Mouse (Mus musculus): Measurements from ENCODE around the gene Cutc. TPM values are rescaled to one million over a fixed set of nuclear protein-coding genes. Genes with fewer than 3 reads are reported as not detected.
A peak's percentile ranks its signal among the peaks of the same experiment; 100 is the strongest.

Gene Cutc
- total RNA-seq, 2 experiments from 2014 or later = 15.1 to 16.3 TPM

- DNase-seq = no peak
- intact Hi-C loops (cut with DNase I) = no loop called here
Measured at GRCm38 (mm10) chr19:43789817-43790216, 37.0 kb downstream of the Cutc start.

DNA sequence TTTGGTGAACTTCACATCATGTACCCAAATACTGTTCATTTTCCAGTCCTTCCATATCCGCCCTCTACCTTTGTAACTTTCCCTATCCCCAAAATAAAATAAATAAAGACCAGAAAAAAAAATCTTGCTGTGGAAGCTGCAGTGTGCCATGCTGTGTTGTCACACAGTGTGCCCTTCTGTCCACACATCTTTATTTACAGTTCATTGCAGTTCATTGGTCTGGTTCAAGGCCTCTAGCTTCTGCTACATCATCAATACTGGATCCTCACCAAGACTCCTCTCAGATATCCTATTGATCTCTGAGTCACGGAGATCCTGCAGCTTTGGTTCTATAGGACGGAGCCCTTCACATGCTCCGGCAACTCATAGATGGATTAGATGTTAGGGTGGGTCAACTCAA is 39.7 kb downstream of the Cutc start:
- DNase-seq = no peak
- intact Hi-C loops (cut with DNase I) = no loop called here

DNA sequence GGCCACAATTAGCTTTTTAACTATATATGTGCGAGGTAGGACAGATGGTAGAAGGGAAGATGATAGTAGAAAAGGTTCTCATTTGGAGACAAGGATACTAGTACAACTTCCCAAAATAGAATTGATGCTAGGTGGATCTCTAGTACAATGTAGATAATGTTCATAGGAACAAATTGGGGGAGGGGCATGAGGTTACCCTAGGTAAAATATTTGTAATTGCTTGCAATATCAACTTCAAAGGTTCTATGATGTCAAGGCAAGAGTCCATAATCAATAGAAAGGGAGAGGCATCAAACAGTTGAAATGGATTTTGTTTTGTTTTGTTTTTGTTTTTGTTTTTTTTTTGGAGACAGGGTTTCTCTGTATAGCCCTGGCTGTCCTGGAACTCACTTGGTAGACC is 41.2 kb downstream of the Cutc start:
- intact Hi-C loops (cut with DNase I) = no loop called here
- DNase-seq = no peak

DNA sequence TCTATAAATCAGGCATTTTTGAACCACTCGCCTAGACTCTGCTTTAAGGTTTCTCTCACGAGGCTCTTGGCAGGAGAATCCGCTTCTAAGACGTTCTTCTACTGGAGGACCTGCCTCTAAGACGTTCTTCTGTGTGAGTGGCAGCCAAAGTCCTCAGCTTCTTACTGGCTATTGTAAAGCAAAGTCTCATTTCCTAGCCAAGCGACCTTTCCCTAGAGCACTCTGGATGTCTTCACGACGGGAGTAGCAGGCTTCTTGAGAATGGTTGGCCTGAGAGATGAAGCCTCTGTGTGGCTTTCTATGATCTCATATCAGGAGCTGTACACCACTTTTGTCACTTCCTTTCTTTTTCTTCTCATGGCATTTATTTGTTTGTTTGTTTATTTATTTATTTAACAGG is 42.7 kb downstream of the Cutc start:
- intact Hi-C loops (cut with DNase I) = no loop called here
- no peak for DNase-seq

DNA sequence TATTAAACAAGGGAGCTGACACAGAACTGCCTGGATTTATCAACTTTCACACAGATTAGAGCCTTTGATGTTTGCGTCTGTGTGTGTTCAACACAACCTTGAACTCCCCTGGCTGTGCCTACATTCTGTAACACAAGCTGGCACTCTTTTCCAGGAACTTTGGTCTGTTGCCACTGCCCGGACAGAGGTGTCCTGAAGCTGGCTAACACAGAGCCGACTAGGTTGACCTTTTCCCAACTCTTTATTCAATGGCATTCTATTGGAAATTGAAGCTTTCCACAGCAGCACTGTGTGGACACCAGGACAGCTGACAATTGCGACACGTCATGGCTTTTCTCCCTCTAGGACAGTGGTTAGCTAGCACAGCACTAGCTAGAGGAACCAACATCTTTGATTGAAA is 44.4 kb downstream of the Cutc start:
- intact Hi-C loops (cut with DNase I) = no loop called here
- no peak for DNase-seq

DNA sequence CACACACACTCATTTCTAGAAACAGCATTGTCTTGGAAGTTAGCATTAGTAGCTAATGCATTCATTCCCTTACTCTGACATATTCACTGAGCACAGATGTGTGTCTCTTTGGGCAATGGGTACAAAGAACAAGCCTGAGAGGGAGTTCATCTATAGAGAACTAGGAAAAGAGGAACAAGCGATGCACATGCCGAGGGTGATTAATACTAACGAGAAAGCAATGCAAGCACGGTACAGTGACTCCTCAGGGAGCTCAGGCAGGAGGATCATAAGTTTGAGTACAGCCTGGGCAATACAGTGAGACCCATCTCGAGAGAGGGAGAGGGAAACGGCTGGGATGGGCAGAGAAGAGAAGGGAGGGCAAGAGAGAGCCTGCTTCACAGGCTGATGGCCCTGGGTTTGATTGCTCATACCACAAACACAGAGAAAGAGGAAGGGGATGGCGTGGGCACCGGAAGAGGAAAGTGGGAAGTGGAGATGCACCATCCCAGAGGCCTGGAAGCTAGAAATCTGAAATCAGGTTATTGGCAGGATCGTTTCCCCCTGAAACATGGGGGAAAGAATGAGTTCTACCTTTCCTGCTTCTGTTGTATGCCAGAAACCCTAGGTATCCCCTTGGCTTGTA is 48.7 kb downstream of the Cutc start:
- intact Hi-C loops (cut with DNase I) = no loop called here

DNA sequence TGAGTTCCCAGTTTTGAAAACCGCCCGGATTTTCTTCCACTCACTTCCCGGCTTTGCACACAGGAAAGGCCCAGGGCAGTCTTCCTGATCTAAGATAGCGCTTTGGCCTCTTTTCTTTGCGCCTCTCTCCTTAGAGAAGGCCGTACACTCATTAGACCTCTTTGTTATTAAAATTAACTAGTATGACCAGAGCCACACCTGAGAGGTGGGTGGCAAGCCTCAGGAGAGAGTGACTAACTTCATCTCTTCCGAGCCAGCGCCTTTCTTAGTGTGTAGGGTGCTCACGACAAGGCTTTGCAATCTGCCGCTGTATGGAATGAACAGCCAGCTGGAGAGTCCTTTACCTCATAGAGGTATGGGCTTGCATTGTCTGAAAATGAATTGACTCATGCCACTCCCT is 51.1 kb downstream of the Cutc start:
- no peak for DNase-seq
- intact Hi-C loops (cut with DNase I) = no loop called here

More for the DNA sequence above, 48.7 kb downstream of the Cutc start:
- peak in 1 of 2 experiments; percentile 3 for DNase-seq

GRCm38 (mm10) chr19:43809331-43809730 is 56.5 kb downstream of the Cutc start:
- no peak for DNase-seq
- intact Hi-C loops (cut with DNase I) = no loop called here

GRCm38 (mm10) chr19:43811419-43811818 is 58.6 kb downstream of the Cutc start:
- intact Hi-C loops (cut with DNase I) = no loop called here

DNA sequence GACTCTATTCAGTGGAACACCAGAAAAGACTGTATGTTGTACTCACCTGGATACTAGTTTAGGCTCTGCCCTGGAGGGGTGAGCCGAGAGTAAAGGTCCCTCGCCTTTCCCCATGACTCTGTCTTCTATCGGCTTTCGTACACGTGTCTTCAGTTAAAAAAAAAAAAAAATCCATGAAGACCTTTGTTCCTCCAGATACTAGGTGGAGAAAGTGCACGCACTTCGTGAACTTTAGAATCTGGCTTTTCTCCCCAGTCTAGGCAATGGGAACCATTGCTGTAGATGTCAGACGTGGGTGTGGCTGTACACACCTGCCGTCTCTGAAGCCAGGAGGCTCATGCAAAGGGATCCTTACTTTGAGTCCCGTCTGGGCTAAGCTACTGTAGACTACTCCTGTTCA is 60.5 kb downstream of the Cutc start:
- intact Hi-C loops (cut with DNase I) = no loop called here
- no peak for DNase-seq

More at GRCm38 (mm10) chr19:43811419-43811818, 58.6 kb downstream of the Cutc start:
- DNase-seq = no peak

DNA sequence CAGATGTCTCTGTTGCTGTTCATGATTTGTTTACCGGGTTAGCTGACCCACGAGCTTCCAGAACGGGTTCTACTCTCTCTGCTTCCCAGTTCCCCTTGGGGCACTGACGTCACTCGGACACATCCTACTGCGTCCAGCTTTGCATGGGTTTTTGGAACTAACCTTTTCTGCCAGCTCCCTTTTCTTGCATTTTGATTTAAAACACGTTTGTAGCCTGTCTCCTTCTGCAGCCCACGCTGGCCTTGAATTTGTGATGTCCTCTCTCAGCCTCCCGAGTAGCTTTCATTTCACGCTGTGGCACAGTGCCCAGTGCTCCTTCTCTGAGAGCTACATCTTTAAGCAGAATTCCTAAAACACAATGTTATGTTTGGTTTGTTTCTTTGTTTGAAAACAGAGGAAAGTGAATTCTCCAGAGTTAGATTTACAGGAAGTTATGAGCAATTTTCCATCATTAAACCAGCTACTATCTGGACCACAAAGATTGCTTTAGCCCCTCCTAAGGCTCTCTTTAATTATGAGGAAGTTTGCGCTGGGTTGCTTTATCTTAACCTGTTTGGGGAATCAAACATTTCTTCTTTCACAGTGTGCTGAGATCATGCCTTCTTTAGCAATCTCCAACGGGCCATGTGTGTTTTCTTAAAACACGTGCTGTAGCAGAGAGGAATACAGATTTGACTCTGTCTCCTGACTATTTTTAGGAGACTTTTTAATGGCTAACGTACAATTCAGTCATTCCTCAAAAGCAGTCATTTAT is 63.0 kb downstream of the Cutc start:
- DNase-seq = peak; percentile 13 to 14
- intact Hi-C loops (cut with DNase I) = no loop called here

Other genes with a start within 250 kb of the Cutc start
- 1,000 to 10,000 TPM in 1 of 2 experiments, 100 to 1,000 TPM in 1; 980 to 1,055 TPM for gene Got1, start 228.4 kb upstream of the Cutc start, total RNA-seq (2021)
- gene Nkx2-3, start 140.7 kb upstream of the Cutc start, total RNA-seq (2021) = not detected
- gene Slc25a28, start 78.1 kb upstream of the Cutc start, total RNA-seq (2021) = 10 to 100 TPM; 27.9 to 29.3 TPM
- 1 to 10 TPM; 2.9 to 3.3 TPM for gene Entpd7, start 63.3 kb upstream of the Cutc start, total RNA-seq (2021)
- gene Cox15, start within 50 bp of the Cutc start, total RNA-seq (2021) = 10 to 100 TPM; 31.9 to 34.3 TPM
- gene Abcc2, start 29.2 kb downstream of the Cutc start, total RNA-seq (2021) = not detected
- gene Dnmbp, start 187.2 kb downstream of the Cutc start, total RNA-seq (2021) = 1 to 10 TPM; 9.0 to 9.7 TPM
- under 1 TPM in 1 of 2 experiments, not detected in 1; 0.19 TPM for gene Cpn1, start 233.6 kb downstream of the Cutc start, total RNA-seq (2021)

All from heart, postnatal 36 days (tissue).